11 mouse cellular contexts compared by ENCODE assay signal in the genomic region with DNA sequence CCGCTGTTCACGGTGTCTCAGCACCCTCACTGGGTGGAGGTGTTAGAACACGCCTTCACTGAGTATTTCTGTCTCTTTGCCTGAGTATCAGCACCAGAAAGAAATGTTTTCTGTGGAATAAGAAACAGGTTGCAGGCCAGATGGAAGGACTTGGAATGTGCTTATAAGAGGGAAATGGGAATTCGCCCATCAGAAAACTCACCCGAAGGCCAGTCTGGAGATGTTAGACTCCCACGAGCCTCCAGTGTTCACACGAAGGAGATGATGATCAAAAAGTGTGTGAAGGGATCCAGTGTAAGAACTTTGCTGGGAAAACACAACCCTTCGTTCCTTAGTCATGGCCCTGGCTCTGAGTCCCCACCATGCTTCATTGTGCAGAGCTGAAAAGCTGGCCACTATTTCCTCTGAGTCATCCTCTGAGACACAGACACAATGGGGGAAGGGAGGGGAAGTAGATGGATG. TPM values are rescaled to one million over a fixed set of nuclear protein-coding genes. Genes with fewer than 3 reads are reported as not detected.
DNase-seq lines count a peak whose midpoint lies in the region; ATAC-seq lines count a peak whose summit lies in the region.
"Had no signal": no experiment of that assay in that cellular context is flagged by ENCODE, and none has a peak within 500 bp of the region (broad histone marks: within the 10 kb centered on the region; RNA-seq: fewer than 3 reads in every experiment).

No protein-coding gene starts in this region.

- H3K36me3 ChIP-seq in kidney, embryonic 14.5 days (ENCODE audit: control insufficient read depth, insufficient read depth, low read length) = no peaks in the 10 kb centered on the region
- H3K36me3 ChIP-seq: embryonic facial prominence, embryonic 12.5 days; hindbrain, embryonic 12.5 days had no signal

- H3K9me3 ChIP-seq in kidney, embryonic 14.5 days (ENCODE audit: control insufficient read depth, low read length) = no peaks in the 10 kb centered on the region
- H3K9me3 ChIP-seq: embryonic facial prominence, embryonic 12.5 days; hindbrain, embryonic 12.5 days had no signal

- H3K27me3 ChIP-seq in kidney, embryonic 14.5 days (ENCODE audit: control insufficient read depth, insufficient read depth, low read length) = no peaks in the 10 kb centered on the region
- H3K27me3 ChIP-seq: embryonic facial prominence, embryonic 12.5 days; hindbrain, embryonic 12.5 days had no signal

- peak; percentile 72 to 85 for DNase-seq in frontal cortex, adult 2 months (ENCODE audit: extremely low spot score in 1 of 2, low spot score in 1 of 2)
- no peak for DNase-seq in frontal cortex, postnatal 10 days (ENCODE audit: low spot score in 2 of 2)
- DNase-seq in right cerebral cortex, adult 18-20 months = peak; percentile 84
- no peak for DNase-seq in right cerebral cortex, postnatal 14 days
- DNase-seq in layer of hippocampus, adult 9-11 months = peak; percentile 83
- no peak for DNase-seq in thymus, postnatal 4 days
- DNase-seq: cerebellum, adult 18-20 months; gastrocnemius, postnatal 14 days had no signal

- no peak overlapping the region for H3K27ac ChIP-seq in kidney, embryonic 14.5 days (ENCODE audit: low read depth, low read length)
- H3K27ac ChIP-seq: embryonic facial prominence, embryonic 12.5 days; hindbrain, embryonic 12.5 days had no signal

- WGBS in kidney, embryonic 14.5 days = 55% methylated on average over 8 of the region's 8 CpGs

- H3K4me2 ChIP-seq in kidney, embryonic 14.5 days (replicated peaks; ENCODE audit: low read depth, low read length) = no peak overlapping the region
- H3K4me2 ChIP-seq: embryonic facial prominence, embryonic 12.5 days; hindbrain, embryonic 12.5 days had no signal

- peaks cover 1% of the 10 kb centered on the region; the same call in 1 of the 2 replicates for H3K4me1 ChIP-seq in kidney, embryonic 14.5 days (ENCODE audit: control insufficient read depth, insufficient read depth, low read length)

- H3K9ac ChIP-seq in kidney, embryonic 14.5 days (ENCODE audit: low read depth, low read length) = no peak overlapping the region
- H3K9ac ChIP-seq: embryonic facial prominence, embryonic 12.5 days; hindbrain, embryonic 12.5 days had no signal

- no peak for ATAC-seq in kidney, embryonic 14.5 days (ENCODE audit: low FRiP score, low TSS enrichment)

- no peak overlapping the region for H3K4me3 ChIP-seq in kidney, embryonic 14.5 days (ENCODE audit: low read length)
- H3K4me3 ChIP-seq: embryonic facial prominence, embryonic 12.5 days; hindbrain, embryonic 12.5 days had no signal

RNA-seq across cellular contexts. Expression of a gene that starts 3.3 kb away (rescaled TPM):
- polyA plus RNA-seq in frontal cortex, adult 2 months (2012; rRNA removed) = 77.0 and 84.4 TPM in 2 replicates
- polyA plus RNA-seq in kidney, embryonic 14.5 days (2014; fragmentation: Nextera tagmentation; extraction: Ambion mirVana) = 61.6 and 120 TPM in 2 replicates

Comparison
In these comparisons a context has a peak if more than half of its experiments do, and no peak if none do; other contexts are left out.
1. DNase-seq: peak in frontal cortex, adult 2 months (2 of 2), right cerebral cortex, adult 18-20 months (single experiment) and layer of hippocampus, adult 9-11 months (single experiment); none in frontal cortex, postnatal 10 days (0 of 2), right cerebral cortex, postnatal 14 days (single experiment) and thymus, postnatal 4 days (single experiment).